Mouse (Mus musculus) spleen, postnatal 0 days (tissue): ENCODE results near the gene Elp6. TPM values are rescaled to one million over a fixed set of nuclear protein-coding genes. Genes with fewer than 3 reads are reported as not detected.

Experiments used
- polyA plus RNA-seq: library from polyadenylated mRNA; unstranded; fragments of >200 nt; fragmentation: Nextera tagmentation; extraction: Ambion mirVana; gene quantifications from 2 replicates; pipeline ENCODE4 v1.2.1, GENCODE M21; 2015

The Elp6 gene
- polyA plus RNA-seq, result 9.9 and 11.5 TPM in 2 replicates

GRCm38 (mm10) chr9:110304969-110305651 is at the start of gene Elp6:
TSS of gene Elp6 (plus strand) at chr9:110305173.

GRCm38 (mm10) chr9:110333135-110333895 is 28.3 kb downstream of the Elp6 start, which contains the start of gene Scap:
TSS of gene Scap (plus strand) at chr9:110333288.

Other genes starting within 250 kb of the Elp6 start
- 41.5 and 42.0 TPM in 2 replicates for gene Smarcc1, start 187.5 kb upstream of the Elp6 start, polyA plus RNA-seq
- 52.8 and 56.0 TPM in 2 replicates for gene Dhx30, start 187.3 kb upstream of the Elp6 start, polyA plus RNA-seq
- 0.48 and 0.72 TPM in 2 replicates for gene Cspg5, start 61.4 kb upstream of the Elp6 start, polyA plus RNA-seq
- gene Scap, start 28.1 kb downstream of the Elp6 start, polyA plus RNA-seq, result 14.5 and 19.0 TPM in 2 replicates
- gene Ptpn23, start 103.0 kb downstream of the Elp6 start, polyA plus RNA-seq, result 4.5 and 5.6 TPM in 2 replicates
- 845 and 1,245 TPM in 2 replicates for gene Ngp, start 114.6 kb downstream of the Elp6 start, polyA plus RNA-seq
- gene Klhl18, start 171.5 kb downstream of the Elp6 start, polyA plus RNA-seq, result 4.7 and 4.8 TPM in 2 replicates
- 0.58 and 0.64 TPM in 2 replicates for gene Kif9, start 171.8 kb downstream of the Elp6 start, polyA plus RNA-seq
- gene Setd2, start 227.4 kb downstream of the Elp6 start, polyA plus RNA-seq, result 21.6 and 25.6 TPM in 2 replicates